ENCODE assay signal across 10 mouse cellular contexts in genomic region chr6:71082084-71082483, GRCm38 (mm10).
"Had no signal": no experiment of that assay in that cellular context is flagged by ENCODE, and none has a peak within 500 bp of the region (broad histone marks: within the 10 kb centered on the region; RNA-seq: fewer than 3 reads in every experiment).

No protein-coding gene starts in this region.

- H3K27me3 ChIP-seq: limb, embryonic 13.5 days; liver, embryonic 15.5 days had no signal

- DNase-seq: layer of hippocampus, adult 9-11 months; layer of hippocampus, postnatal 36 days; lung, adult 2 months; lung, postnatal 36 days; midbrain, embryonic 14.5 days; thymus, postnatal 4 days had no signal

- H3K4me1 ChIP-seq: liver, embryonic 15.5 days had no signal

- H3K27ac ChIP-seq: limb, embryonic 13.5 days; liver, embryonic 15.5 days had no signal

- H3K9ac ChIP-seq: limb, embryonic 13.5 days; liver, embryonic 15.5 days had no signal

- H3K9me3 ChIP-seq: liver, embryonic 15.5 days had no signal

- H3K36me3 ChIP-seq: limb, embryonic 13.5 days; liver, embryonic 15.5 days had no signal

- H3K4me2 ChIP-seq: limb, embryonic 13.5 days; liver, embryonic 15.5 days had no signal

- ATAC-seq: intestine, postnatal 0 days; lung, postnatal 0 days had no signal

- H3K4me3 ChIP-seq: limb, embryonic 13.5 days; liver, embryonic 15.5 days had no signal
